Mouse (Mus musculus) cerebellum, adult 8-10 months (tissue): ENCODE measurements around the gene Wfdc13.

Experiments
- DNase-seq: peaks from one replicate; pipeline ENCODE4 v3.0.0; 2022

Wfdc13 gene

GRCm38 (mm10) chr2:164723276-164723675 lies 38.4 kb downstream of the Wfdc13 start:
- no peak for DNase-seq

GRCm38 (mm10) chr2:164725895-164726619 lies 41.1 kb downstream of the Wfdc13 start:
- DNase-seq = peak; percentile 48

- DNase-seq = no peak
Measured at GRCm38 (mm10) chr2:164731719-164732118, 46.8 kb downstream of the Wfdc13 start.

GRCm38 (mm10) chr2:164733259-164733658 lies 48.4 kb downstream of the Wfdc13 start:
- DNase-seq = no peak

GRCm38 (mm10) chr2:164734839-164735238 lies 49.9 kb downstream of the Wfdc13 start:
- no peak for DNase-seq

GRCm38 (mm10) chr2:164735446-164735845 lies 50.5 kb downstream of the Wfdc13 start:
- DNase-seq = no peak
